Mouse (Mus musculus): ENCODE data around the gene Ifna15. TPM values are rescaled to one million over a fixed set of nuclear protein-coding genes. Genes with fewer than 3 reads are reported as not detected.

Ifna15 gene
- polyA plus RNA-seq (2017; shearing (Covaris generic)) = not detected

GRCm38 (mm10) chr4:88558145-88558544 is at the start of gene Ifna15:
Gene Ifna15 (minus strand): TSS chr4:88558245.

DNA sequence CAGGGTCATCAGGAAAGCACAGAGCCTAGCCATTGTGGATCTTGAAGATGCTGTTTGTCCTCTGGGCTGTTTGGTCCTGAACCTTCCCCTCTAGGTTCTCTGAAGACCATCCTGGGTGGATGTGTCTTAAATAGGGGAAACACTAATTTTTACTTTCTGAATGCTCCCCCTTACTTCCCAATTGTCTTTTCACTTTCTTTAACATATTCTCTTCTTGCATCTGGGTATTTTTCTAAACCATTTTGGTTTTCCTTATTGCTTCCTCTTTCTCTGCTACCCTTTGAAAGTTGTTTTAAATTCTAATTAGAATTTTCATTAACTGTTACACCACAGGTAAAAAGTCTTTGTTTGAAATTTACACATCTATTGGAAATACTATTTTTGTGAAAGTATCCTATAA is 45.2 kb upstream of the Ifna15 start, which contains the start of gene Ifna12:
Ifna12 (minus strand) TSS at position 101 of the 400 bp plus-strand sequence.

DNA sequence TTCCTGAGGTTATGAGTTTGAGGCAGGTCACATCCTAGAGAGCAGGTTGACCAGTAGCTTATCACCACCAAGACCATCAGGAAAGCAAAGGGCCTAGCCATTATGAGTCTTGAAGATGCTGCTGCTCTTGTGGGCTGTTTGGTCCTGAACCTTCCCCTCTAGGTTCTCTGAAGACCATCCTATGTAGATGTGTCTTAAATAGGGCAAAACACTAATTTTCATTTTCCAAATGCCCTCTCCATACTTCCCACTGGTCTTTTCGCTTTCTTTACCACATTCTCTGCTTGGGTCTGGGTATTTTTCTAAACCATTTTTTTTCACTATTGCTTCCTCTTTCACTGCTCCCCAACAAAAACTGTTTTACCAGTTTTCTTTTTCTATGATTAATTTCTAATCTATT is 34.2 kb upstream of the Ifna15 start, which contains the start of gene Ifna9:
Ifna9 (minus strand) TSS at position 101 of the 400 bp plus-strand sequence.

GRCm38 (mm10) chr4:88571698-88572097 is 13.7 kb upstream of the Ifna15 start, which contains the start of gene Ifna14:
Gene Ifna14 (minus strand): TSS chr4:88571798.

GRCm38 (mm10) chr4:88522674-88523073 is 35.4 kb downstream of the Ifna15 start, which contains the start of gene Ifnb1:
Gene Ifnb1 (minus strand): TSS chr4:88522774.

Other genes starting within 250 kb of the Ifna15 start
- 0.49 TPM for gene Hacd4, start 119.3 kb downstream of the Ifna15 start, polyA plus RNA-seq (2017; shearing (Covaris generic))
- gene Ifnb1, start 35.5 kb downstream of the Ifna15 start, polyA plus RNA-seq (2017; shearing (Covaris generic)) = not detected
- not detected for gene Ifna14, start 13.6 kb upstream of the Ifna15 start, polyA plus RNA-seq (2017; shearing (Covaris generic))
- not detected for gene Ifna9, start 34.1 kb upstream of the Ifna15 start, polyA plus RNA-seq (2017; shearing (Covaris generic))
- gene Ifna12, start 45.1 kb upstream of the Ifna15 start, polyA plus RNA-seq (2017; shearing (Covaris generic)) = not detected
- gene C87499, start 76.2 kb upstream of the Ifna15 start, polyA plus RNA-seq (2017; shearing (Covaris generic)) = not detected
- gene Ifna13, start 86.2 kb upstream of the Ifna15 start, polyA plus RNA-seq (2017; shearing (Covaris generic)) = not detected
- not detected for gene Ifna16, start 118.7 kb upstream of the Ifna15 start, polyA plus RNA-seq (2017; shearing (Covaris generic))
- not detected for gene Ifna2, start 125.7 kb upstream of the Ifna15 start, polyA plus RNA-seq (2017; shearing (Covaris generic))
- gene Ifnab, start 133.1 kb upstream of the Ifna15 start, polyA plus RNA-seq (2017; shearing (Covaris generic)) = 0.45 TPM
- gene Gm26566, start 163.6 kb upstream of the Ifna15 start, polyA plus RNA-seq (2017; shearing (Covaris generic)) = 1.4 TPM
- gene Klhl9, start 164.2 kb upstream of the Ifna15 start, polyA plus RNA-seq (2017; shearing (Covaris generic)) = 27.2 TPM
- gene Gm13271, start 196.6 kb upstream of the Ifna15 start, polyA plus RNA-seq (2017; shearing (Covaris generic)) = not detected
- 0.36 TPM for gene Gm13283, start 201.9 kb upstream of the Ifna15 start, polyA plus RNA-seq (2017; shearing (Covaris generic))
- gene Gm13290, start 215.6 kb upstream of the Ifna15 start, polyA plus RNA-seq (2017; shearing (Covaris generic)) = not detected
- not detected for gene Gm13289, start 218.7 kb upstream of the Ifna15 start, polyA plus RNA-seq (2017; shearing (Covaris generic))
- gene Gm13272, start 221.6 kb upstream of the Ifna15 start, polyA plus RNA-seq (2017; shearing (Covaris generic)) = not detected
- not detected for gene Ifnz, start 223.9 kb upstream of the Ifna15 start, polyA plus RNA-seq (2017; shearing (Covaris generic))
- gene Gm13276, start 227.5 kb upstream of the Ifna15 start, polyA plus RNA-seq (2017; shearing (Covaris generic)) = not detected
- not detected for gene Gm13277, start 230.4 kb upstream of the Ifna15 start, polyA plus RNA-seq (2017; shearing (Covaris generic))
- gene Gm13278, start 233.3 kb upstream of the Ifna15 start, polyA plus RNA-seq (2017; shearing (Covaris generic)) = not detected
- not detected for gene Gm13275, start 236.2 kb upstream of the Ifna15 start, polyA plus RNA-seq (2017; shearing (Covaris generic))
- not detected for gene Gm13279, start 239.2 kb upstream of the Ifna15 start, polyA plus RNA-seq (2017; shearing (Covaris generic))
- gene Gm13285, start 241.4 kb upstream of the Ifna15 start, polyA plus RNA-seq (2017; shearing (Covaris generic)) = not detected
- gene Gm13287, start 245.0 kb upstream of the Ifna15 start, polyA plus RNA-seq (2017; shearing (Covaris generic)) = not detected
- gene Gm13288, start 247.3 kb upstream of the Ifna15 start, polyA plus RNA-seq (2017; shearing (Covaris generic)) = 0.19 TPM